Mouse (Mus musculus) layer of hippocampus, postnatal 14 days (tissue): ENCODE results near the gene Usp3. TPM values are rescaled to one million over a fixed set of nuclear protein-coding genes. Genes with fewer than 3 reads are reported as not detected.

ENCODE experiments used
- DNase-seq, 2 experiments: peaks; one replicate each; pipeline ENCODE4 v3.0.0; 2021 to 2022; ENCODE audit warnings: low spot score in 2 of 2, mixed read lengths in 1 of 2
- long read RNA-seq, 2 experiments: library from polyadenylated mRNA; stranded (forward); transcript quantifications; one replicate each; pipeline ENCODE4 v2.0.0; 2021
- total RNA-seq, 2 experiments: library from RNA; stranded (reverse); gene quantifications; 2 replicates each; pipeline ENCODE4 v1.2.3; 2021

Usp3 gene
- 10 to 100 TPM; 40.2 to 44.3 TPM for total RNA-seq
- long read RNA-seq, experiment 1, full-length matches to known transcripts = 9 of 17 reads
- long read RNA-seq, experiment 1, partial matches to known transcripts = 2 of 17 reads
- long read RNA-seq, experiment 1, other reads (novel, unspliced or antisense) = 6 of 17 reads
- long read RNA-seq, experiment 2, full-length matches to known transcripts = 14 of 27 reads
- long read RNA-seq, experiment 2, partial matches to known transcripts = 1 of 27 reads
- long read RNA-seq, experiment 2, other reads (novel, unspliced or antisense) = 12 of 27 reads

- peak; percentile 96 to 98 for DNase-seq
Measured at GRCm38 (mm10) chr9:66592708-66593612, at the start of gene Usp3. Gene Usp3, minus strand, starts transcription at chr9:66593142.

- DNase-seq = no peak
Measured at GRCm38 (mm10) chr9:66640491-66640890, 47.5 kb upstream of the Usp3 start.

GRCm38 (mm10) chr9:66639626-66640025 is 46.7 kb upstream of the Usp3 start:
- no peak for DNase-seq

GRCm38 (mm10) chr9:66632441-66632840 is 39.5 kb upstream of the Usp3 start:
- no peak for DNase-seq

- DNase-seq = no peak
Measured at GRCm38 (mm10) chr9:66630931-66631330, 38.0 kb upstream of the Usp3 start.

- no peak for DNase-seq
Measured at GRCm38 (mm10) chr9:66626661-66627060, 33.7 kb upstream of the Usp3 start.

GRCm38 (mm10) chr9:66625974-66626530 is 33.1 kb upstream of the Usp3 start:
- no peak for DNase-seq

- DNase-seq = no peak
Measured at GRCm38 (mm10) chr9:66624873-66625272, 31.9 kb upstream of the Usp3 start.

GRCm38 (mm10) chr9:66623627-66624026 is 30.7 kb upstream of the Usp3 start:
- no peak for DNase-seq

- no peak for DNase-seq
Measured at GRCm38 (mm10) chr9:66620581-66620981, 27.6 kb upstream of the Usp3 start.

GRCm38 (mm10) chr9:66620055-66620454 is 27.1 kb upstream of the Usp3 start:
- no peak for DNase-seq

- no peak for DNase-seq
Measured at GRCm38 (mm10) chr9:66617812-66618211, 24.9 kb upstream of the Usp3 start.

GRCm38 (mm10) chr9:66616858-66617257 is 23.9 kb upstream of the Usp3 start:
- no peak for DNase-seq

- DNase-seq = no peak
Measured at GRCm38 (mm10) chr9:66615141-66615540, 22.2 kb upstream of the Usp3 start.

- DNase-seq = no peak
Measured at GRCm38 (mm10) chr9:66614547-66614946, 21.6 kb upstream of the Usp3 start.

GRCm38 (mm10) chr9:66613667-66614066 is 20.7 kb upstream of the Usp3 start:
- DNase-seq = no peak

GRCm38 (mm10) chr9:66611478-66612093 is 18.6 kb upstream of the Usp3 start:
- peak; percentile 83 to 88 for DNase-seq

GRCm38 (mm10) chr9:66608817-66609345 is 15.9 kb upstream of the Usp3 start:
- DNase-seq = no peak

- no peak for DNase-seq
Measured at GRCm38 (mm10) chr9:66606851-66607250, 13.9 kb upstream of the Usp3 start.

- DNase-seq = no peak
Measured at GRCm38 (mm10) chr9:66605876-66606750, 13.2 kb upstream of the Usp3 start.
